Mouse (Mus musculus) C2C12 (cell line): Measurements from ENCODE around the gene Nme4.

ENCODE experiments used
- CEBPB ChIP-seq: IDR thresholded peaks from one replicate; pipeline ENCODE4 v1.6.1; 2011; ENCODE audit warnings: low read depth, mild to moderate bottlenecking, control low read depth, moderate library complexity
- CTCF ChIP-seq: IDR thresholded peaks from one replicate; pipeline ENCODE4 v1.5.1; 2011; ENCODE audit not compliant: control insufficient read depth, insufficient read depth, insufficient read length
- MAX ChIP-seq: IDR thresholded peaks from one replicate; pipeline ENCODE4 v1.6.1; 2011; ENCODE audit warnings: mild to moderate bottlenecking, control low read depth
- MYOD1 ChIP-seq: IDR thresholded peaks from one replicate; pipeline ENCODE4 v1.6.1; 2011; ENCODE audit warnings: low read depth; ENCODE audit not compliant: control insufficient read depth, insufficient read length
- MYOG ChIP-seq: IDR thresholded peaks from one replicate; pipeline ENCODE4 v1.6.1; 2011; ENCODE audit not compliant: control insufficient read depth, insufficient read length; ENCODE audit errors: extremely low read depth
- USF1 ChIP-seq: IDR thresholded peaks from one replicate; pipeline ENCODE4 v1.6.1; 2011; ENCODE audit warnings: low read depth, mild to moderate bottlenecking, control low read depth, moderate library complexity

DNA sequence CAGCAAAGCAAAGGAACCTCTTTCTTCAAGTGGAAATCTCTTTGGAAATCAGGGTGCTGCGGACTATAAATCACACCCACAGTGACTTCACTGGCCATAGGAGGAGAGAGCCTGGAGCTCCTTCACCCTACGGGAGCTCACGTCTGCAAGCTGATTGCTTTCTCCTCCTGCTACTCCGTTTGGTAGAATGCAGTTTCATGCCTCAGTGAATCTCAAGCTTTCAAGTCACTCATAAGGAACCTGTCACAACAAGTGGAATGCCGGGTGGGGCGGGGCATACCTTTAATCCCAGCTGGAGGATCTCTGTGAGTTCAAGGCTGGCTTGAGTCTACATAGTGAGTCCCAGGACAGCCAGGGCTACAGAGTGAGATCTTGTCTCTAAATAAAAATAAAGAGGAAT, 40.2 kb downstream of the Nme4 start:
- TF ChIP-seq MAX (no peak), CTCF (no peak), CEBPB (no peak), USF1 (no peak), MYOG (no peak), MYOD1 (no peak)
